Comparison of ENCODE assay signal across 19 mouse cellular contexts in the genomic region with DNA sequence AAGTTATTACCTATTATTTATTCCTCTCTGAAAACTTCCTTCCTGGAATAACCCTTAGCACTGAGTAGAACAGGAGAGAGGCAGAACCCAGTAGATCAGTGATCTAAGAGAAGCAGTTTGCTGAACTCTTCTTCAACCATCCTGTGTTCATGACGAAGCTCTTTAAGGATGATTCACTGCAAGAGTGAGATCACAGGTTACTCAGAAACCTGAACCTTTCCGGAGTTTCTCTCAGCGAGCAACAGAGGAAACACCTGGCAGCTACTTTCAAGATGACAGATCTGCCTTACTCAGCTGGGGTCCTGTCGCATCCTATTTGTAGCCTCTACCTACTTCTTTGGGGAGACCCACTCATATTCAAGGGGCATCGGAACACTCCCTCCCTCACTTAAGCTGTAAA.
DNase-seq lines count a peak whose midpoint lies in the region; ATAC-seq and TF ChIP-seq lines count a peak whose summit lies in the region.
"Had no signal": no experiment of that assay in that cellular context is flagged by ENCODE, and none has a peak within 500 bp of the region (broad histone marks: within the 10 kb centered on the region; RNA-seq: fewer than 3 reads in every experiment).

No protein-coding gene starts in this region.

- no peak for TF ChIP-seq EP300 in lung, postnatal 0 days (IDR thresholded peaks at IDR 0.05)

- H3K4me2 ChIP-seq in lung, postnatal 0 days (replicated peaks; ENCODE audit: low read depth, low read length): no peak overlapping the region
- H3K4me2 ChIP-seq: heart, embryonic 15.5 days; hindbrain, embryonic 13.5 days; neural tube, embryonic 13.5 days had no signal

- peak; percentile 22 for DNase-seq in embryo, embryonic 11 days
- no peak for DNase-seq in embryo, embryonic 9.5 days (ENCODE audit: extremely low spot score)
- peak; percentile 70 for DNase-seq in 416B (ENCODE audit: low read depth)
- DNase-seq in brain, adult 2 months (ENCODE audit: low read depth, low spot score): peak; percentile 47
- DNase-seq in thymus, adult 2 months: peak; percentile 49
- DNase-seq in lung, postnatal 0 days (ENCODE audit: low spot score): no peak
- DNase-seq in forebrain, embryonic 10.5 days (ENCODE audit: extremely low spot score, low spot score): no peak
- DNase-seq in heart, postnatal 4 days: no peak
- DNase-seq: adrenal gland, postnatal 14 days; cerebellum, adult 8-10 months; heart, adult 18-20 months; right cerebral cortex, postnatal 14 days had no signal

- H3K4me3 ChIP-seq in thymus, adult 2 months (ENCODE audit: control insufficient read depth, insufficient read depth, low read length): no peak overlapping the region
- H3K4me3 ChIP-seq in lung, postnatal 0 days (ENCODE audit: low read depth, low read length): no peak overlapping the region
- H3K4me3 ChIP-seq in forebrain, embryonic 10.5 days: no peak overlapping the region
- H3K4me3 ChIP-seq: heart, embryonic 15.5 days; hindbrain, embryonic 13.5 days; midbrain, embryonic 10.5 days; neural tube, embryonic 13.5 days had no signal

- no peak for TF ChIP-seq POLR2A in thymus, adult 2 months (IDR thresholded peaks at IDR 0.05; ENCODE audit: control insufficient read depth, extremely low read depth, insufficient read depth, low read length, poor library complexity)

- TF ChIP-seq CTCF in thymus, adult 2 months (IDR thresholded peaks at IDR 0.05; ENCODE audit: borderline replicate concordance, control insufficient read depth, extremely low read depth, insufficient read depth, low read length, poor library complexity): no peak
- no peak for TF ChIP-seq CTCF in lung, postnatal 0 days (IDR thresholded peaks at IDR 0.05)

- WGBS in thymus, adult 2 months: 4% methylated on average over 5 of the region's 5 CpGs
- 36% methylated on average over 5 of the region's 5 CpGs for WGBS in lung, postnatal 0 days
- WGBS in forebrain, embryonic 10.5 days: 81% methylated on average over 5 of the region's 5 CpGs

- H3K27ac ChIP-seq in thymus, adult 2 months (ENCODE audit: control insufficient read depth, insufficient read depth, low read length): no peak overlapping the region
- H3K27ac ChIP-seq in lung, postnatal 0 days (ENCODE audit: low read length): no peak overlapping the region
- H3K27ac ChIP-seq in forebrain, embryonic 10.5 days: no peak overlapping the region
- H3K27ac ChIP-seq: heart, embryonic 15.5 days; hindbrain, embryonic 13.5 days; midbrain, embryonic 10.5 days; neural tube, embryonic 13.5 days; stomach, postnatal 0 days had no signal

- no peaks in the 10 kb centered on the region for H3K9me3 ChIP-seq in lung, postnatal 0 days (ENCODE audit: low read length)
- H3K9me3 ChIP-seq in forebrain, embryonic 10.5 days: no peaks in the 10 kb centered on the region
- H3K9me3 ChIP-seq: heart, embryonic 15.5 days; hindbrain, embryonic 13.5 days; midbrain, embryonic 10.5 days; neural tube, embryonic 13.5 days had no signal

- no peaks in the 10 kb centered on the region for H3K27me3 ChIP-seq in thymus, adult 2 months (ENCODE audit: control insufficient read depth, insufficient read depth, low read length)
- H3K27me3 ChIP-seq in lung, postnatal 0 days (replicated peaks; ENCODE audit: insufficient read depth, low read length): no peaks in the 10 kb centered on the region
- H3K27me3 ChIP-seq in forebrain, embryonic 10.5 days (ENCODE audit: poor library complexity, severe bottlenecking): no peaks in the 10 kb centered on the region
- H3K27me3 ChIP-seq: heart, embryonic 15.5 days; hindbrain, embryonic 13.5 days; neural tube, embryonic 13.5 days had no signal

- H3K9ac ChIP-seq in lung, postnatal 0 days (replicated peaks; ENCODE audit: low read depth): no peak overlapping the region
- H3K9ac ChIP-seq: heart, embryonic 15.5 days; hindbrain, embryonic 13.5 days; neural tube, embryonic 13.5 days had no signal

- H3K4me1 ChIP-seq in thymus, adult 2 months (replicated peaks; ENCODE audit: control insufficient read depth, insufficient read depth, low read length): peaks cover 7% of the 10 kb centered on the region
- no peaks in the 10 kb centered on the region for H3K4me1 ChIP-seq in lung, postnatal 0 days (ENCODE audit: insufficient read depth, low read depth, low read length)
- H3K4me1 ChIP-seq in forebrain, embryonic 10.5 days: no peaks in the 10 kb centered on the region
- H3K4me1 ChIP-seq: hindbrain, embryonic 13.5 days; midbrain, embryonic 10.5 days; neural tube, embryonic 13.5 days had no signal

- H3K36me3 ChIP-seq in thymus, adult 2 months (ENCODE audit: control insufficient read depth, insufficient read depth, low read length): no peaks in the 10 kb centered on the region
- H3K36me3 ChIP-seq in lung, postnatal 0 days (ENCODE audit: insufficient read depth, low read length): no peaks in the 10 kb centered on the region
- H3K36me3 ChIP-seq in forebrain, embryonic 10.5 days (replicated peaks): no peaks in the 10 kb centered on the region
- H3K36me3 ChIP-seq: heart, embryonic 15.5 days; hindbrain, embryonic 13.5 days; midbrain, embryonic 10.5 days; neural tube, embryonic 13.5 days had no signal

- ATAC-seq in lung, postnatal 0 days: no peak
- ATAC-seq: forebrain, embryonic 16.5 days; intestine, postnatal 0 days had no signal

Comparison
In these comparisons a context has a peak if more than half of its experiments do, and no peak if none do; other contexts are left out.
1. DNase-seq: peak in embryo, embryonic 11 days (single experiment), 416B (single experiment), brain, adult 2 months (single experiment) and thymus, adult 2 months (single experiment); none in embryo, embryonic 9.5 days (single experiment), lung, postnatal 0 days (single experiment), forebrain, embryonic 10.5 days (single experiment) and heart, postnatal 4 days (single experiment).